Mouse (Mus musculus): ENCODE data around the gene Fkrp. TPM values are rescaled to one million over a fixed set of nuclear protein-coding genes. Genes with fewer than 3 reads are reported as not detected.

The Fkrp gene
- polyA plus RNA-seq (2012; rRNA removed): 35.1 and 47.7 TPM in 2 replicates

DNA sequence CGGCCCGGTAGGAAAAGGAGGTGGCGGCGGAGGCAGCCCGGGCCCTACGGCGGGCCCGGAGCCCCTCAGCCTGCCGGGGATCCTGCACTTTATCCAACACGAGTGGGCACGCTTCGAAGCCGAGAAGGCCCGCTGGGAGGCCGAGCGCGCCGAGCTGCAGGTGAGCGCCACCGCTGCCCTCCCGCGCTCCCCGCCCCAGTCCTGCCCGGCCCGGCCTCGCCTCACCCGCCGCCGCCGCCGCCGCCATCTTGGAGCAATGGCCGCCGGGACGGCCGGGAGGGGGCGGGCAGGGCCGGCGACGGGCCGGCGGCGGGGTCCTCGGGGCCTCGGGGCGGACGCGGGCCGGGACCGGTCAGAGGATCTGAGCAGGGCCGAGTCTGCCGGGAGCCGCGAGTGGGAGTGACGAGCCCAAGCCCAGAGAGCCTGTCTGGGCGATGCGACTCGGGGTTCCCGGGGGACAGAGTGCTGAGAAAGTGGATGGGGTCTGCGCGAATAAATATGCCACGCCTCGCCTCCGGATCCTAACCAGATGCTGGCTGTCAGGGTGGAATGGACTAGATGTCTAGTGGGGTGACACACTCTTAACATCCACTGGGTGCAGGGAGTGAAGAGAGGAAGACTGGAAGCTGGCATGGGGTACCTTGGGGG lies at the start of gene Fkrp:
Fkrp (minus strand) TSS at position 258 of the 648 bp plus-strand sequence.
- no peak for TF ChIP-seq POLR2A (IDR thresholded peaks at IDR 0.05; ENCODE audit: borderline replicate concordance, extremely low read depth, insufficient read depth, insufficient read length, poor library complexity, severe bottlenecking)
- no peak for TF ChIP-seq CTCF (IDR thresholded peaks at IDR 0.05; ENCODE audit: borderline replicate concordance, extremely low read depth, insufficient read depth, insufficient read length)
- peak; percentile 42 for DNase-seq (ENCODE audit: low read depth)

DNA sequence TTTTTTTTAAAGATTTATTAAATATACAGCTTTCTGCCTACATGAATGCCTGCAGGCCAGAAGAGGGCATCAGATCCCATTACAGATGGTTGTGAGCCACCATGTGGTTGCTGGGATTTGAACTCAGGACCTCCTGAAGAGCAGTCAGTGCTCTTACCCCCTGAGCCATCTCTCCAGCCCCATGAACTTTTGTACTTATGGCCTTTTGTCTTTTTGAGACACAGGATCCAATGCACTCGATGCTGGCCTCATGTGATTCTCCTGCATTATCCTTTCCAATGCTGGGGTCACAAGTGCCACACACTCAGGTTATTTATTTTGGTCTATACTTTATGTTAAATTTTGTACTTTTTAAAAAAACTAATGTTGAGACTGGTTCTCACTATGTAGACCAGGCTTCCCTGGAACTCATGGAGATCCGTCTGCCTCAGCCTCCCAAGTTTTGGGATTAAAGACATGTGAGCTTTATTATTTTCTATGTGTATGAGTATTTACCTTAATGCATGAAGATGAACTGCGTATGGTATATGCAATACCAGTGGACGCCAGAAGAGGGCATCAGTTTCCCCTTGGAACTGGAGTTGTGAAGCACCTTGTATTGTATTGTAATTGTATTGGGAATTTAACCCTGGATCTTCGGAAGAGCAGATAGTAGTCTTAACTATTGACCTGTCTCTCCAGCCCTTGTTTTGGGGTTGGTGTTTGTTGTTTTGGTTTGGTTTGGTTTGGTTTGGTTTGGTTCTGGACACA lies 43.5 kb upstream of the Fkrp start:
- peak; percentile 77 for DNase-seq (ENCODE audit: low read depth)
- peak; percentile 67 for TF ChIP-seq CTCF (IDR thresholded peaks at IDR 0.05; ENCODE audit: borderline replicate concordance, extremely low read depth, insufficient read depth, insufficient read length)
- TF ChIP-seq POLR2A (IDR thresholded peaks at IDR 0.05; ENCODE audit: borderline replicate concordance, extremely low read depth, insufficient read depth, insufficient read length, poor library complexity, severe bottlenecking): no peak

DNA sequence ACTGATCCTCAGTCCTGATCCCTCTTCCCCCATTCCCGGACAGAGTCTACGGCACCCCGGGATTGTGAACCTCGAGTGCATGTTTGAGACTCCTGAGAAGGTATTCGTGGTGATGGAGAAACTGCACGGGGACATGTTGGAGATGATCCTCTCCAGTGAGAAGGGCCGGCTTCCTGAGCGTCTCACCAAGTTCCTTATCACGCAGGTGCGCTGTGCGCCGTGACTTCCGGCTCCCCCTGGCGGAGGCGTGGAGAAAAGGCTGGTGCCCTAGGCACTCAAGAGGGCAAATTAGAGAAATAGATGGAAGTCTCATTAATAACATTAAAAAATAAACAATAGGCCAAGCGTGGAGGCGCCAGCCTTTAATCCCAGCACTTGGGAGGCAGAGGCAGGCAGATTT lies 41.8 kb upstream of the Fkrp start:
- peak; percentile 81 for TF ChIP-seq CTCF (IDR thresholded peaks at IDR 0.05; ENCODE audit: borderline replicate concordance, extremely low read depth, insufficient read depth, insufficient read length)
- no peak for TF ChIP-seq POLR2A (IDR thresholded peaks at IDR 0.05; ENCODE audit: borderline replicate concordance, extremely low read depth, insufficient read depth, insufficient read length, poor library complexity, severe bottlenecking)
- DNase-seq (ENCODE audit: low read depth): peak; percentile 53

GRCm38 (mm10) chr7:16853302-16853831 lies 36.8 kb upstream of the Fkrp start:
- no peak for TF ChIP-seq POLR2A (IDR thresholded peaks at IDR 0.05; ENCODE audit: borderline replicate concordance, extremely low read depth, insufficient read depth, insufficient read length, poor library complexity, severe bottlenecking)
- TF ChIP-seq CTCF (IDR thresholded peaks at IDR 0.05; ENCODE audit: borderline replicate concordance, extremely low read depth, insufficient read depth, insufficient read length): no peak
- no peak for DNase-seq (ENCODE audit: low read depth)

GRCm38 (mm10) chr7:16851636-16852035 lies 35.1 kb upstream of the Fkrp start:
- no peak for TF ChIP-seq POLR2A (IDR thresholded peaks at IDR 0.05; ENCODE audit: borderline replicate concordance, extremely low read depth, insufficient read depth, insufficient read length, poor library complexity, severe bottlenecking)
- TF ChIP-seq CTCF (IDR thresholded peaks at IDR 0.05; ENCODE audit: borderline replicate concordance, extremely low read depth, insufficient read depth, insufficient read length): no peak
- DNase-seq (ENCODE audit: low read depth): no peak

GRCm38 (mm10) chr7:16848579-16848978 lies 32.0 kb upstream of the Fkrp start:
- peak; percentile 57 for DNase-seq (ENCODE audit: low read depth)
- TF ChIP-seq CTCF (IDR thresholded peaks at IDR 0.05; ENCODE audit: borderline replicate concordance, extremely low read depth, insufficient read depth, insufficient read length) (peak; percentile 67), POLR2A (IDR thresholded peaks at IDR 0.05; ENCODE audit: borderline replicate concordance, extremely low read depth, insufficient read depth, insufficient read length, poor library complexity, severe bottlenecking) (no peak)

- DNase-seq (ENCODE audit: low read depth): no peak
- TF ChIP-seq CTCF (IDR thresholded peaks at IDR 0.05; ENCODE audit: borderline replicate concordance, extremely low read depth, insufficient read depth, insufficient read length) (no peak), POLR2A (IDR thresholded peaks at IDR 0.05; ENCODE audit: borderline replicate concordance, extremely low read depth, insufficient read depth, insufficient read length, poor library complexity, severe bottlenecking) (no peak)
These were observed 31.0 kb upstream of the Fkrp start for GRCm38 (mm10) chr7:16847507-16847906.

DNA sequence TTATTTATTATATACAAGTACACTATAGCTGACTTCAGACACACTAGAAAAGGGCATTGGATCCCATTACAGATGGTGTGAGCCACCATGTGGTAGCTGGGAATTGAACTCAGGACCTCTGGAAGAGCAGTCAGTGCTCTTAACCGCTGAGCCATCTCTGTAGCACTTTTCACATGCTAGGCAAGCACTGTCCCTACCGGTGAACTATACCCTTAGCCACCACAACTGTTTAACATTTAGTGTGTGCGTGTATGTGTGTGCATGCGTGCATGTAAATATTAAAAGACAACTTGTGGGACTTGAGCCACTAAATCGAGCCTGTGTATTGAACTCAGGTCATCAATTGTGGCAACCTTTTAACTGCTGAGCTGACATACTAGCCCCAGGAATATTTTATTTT lies 30.2 kb upstream of the Fkrp start:
- TF ChIP-seq POLR2A (IDR thresholded peaks at IDR 0.05; ENCODE audit: borderline replicate concordance, extremely low read depth, insufficient read depth, insufficient read length, poor library complexity, severe bottlenecking): no peak
- no peak for TF ChIP-seq CTCF (IDR thresholded peaks at IDR 0.05; ENCODE audit: borderline replicate concordance, extremely low read depth, insufficient read depth, insufficient read length)
- DNase-seq (ENCODE audit: low read depth): no peak

GRCm38 (mm10) chr7:16845820-16846167 lies 29.3 kb upstream of the Fkrp start:
- no peak for DNase-seq (ENCODE audit: low read depth)
- TF ChIP-seq CTCF (IDR thresholded peaks at IDR 0.05; ENCODE audit: borderline replicate concordance, extremely low read depth, insufficient read depth, insufficient read length): no peak
- TF ChIP-seq POLR2A (IDR thresholded peaks at IDR 0.05; ENCODE audit: borderline replicate concordance, extremely low read depth, insufficient read depth, insufficient read length, poor library complexity, severe bottlenecking): no peak

- TF ChIP-seq CTCF (IDR thresholded peaks at IDR 0.05; ENCODE audit: borderline replicate concordance, extremely low read depth, insufficient read depth, insufficient read length) (no peak), POLR2A (IDR thresholded peaks at IDR 0.05; ENCODE audit: borderline replicate concordance, extremely low read depth, insufficient read depth, insufficient read length, poor library complexity, severe bottlenecking) (no peak)
- no peak for DNase-seq (ENCODE audit: low read depth)
These were observed 28.7 kb upstream of the Fkrp start for GRCm38 (mm10) chr7:16845072-16845819.

GRCm38 (mm10) chr7:16844696-16845071 lies 28.2 kb upstream of the Fkrp start:
- no peak for DNase-seq (ENCODE audit: low read depth)
- no peak for TF ChIP-seq CTCF (IDR thresholded peaks at IDR 0.05; ENCODE audit: borderline replicate concordance, extremely low read depth, insufficient read depth, insufficient read length)
- TF ChIP-seq POLR2A (IDR thresholded peaks at IDR 0.05; ENCODE audit: borderline replicate concordance, extremely low read depth, insufficient read depth, insufficient read length, poor library complexity, severe bottlenecking): no peak

All from brain, embryonic 14.5 days (tissue).